ENCODE assay signal across 1 mouse cellular context in the genomic region with DNA sequence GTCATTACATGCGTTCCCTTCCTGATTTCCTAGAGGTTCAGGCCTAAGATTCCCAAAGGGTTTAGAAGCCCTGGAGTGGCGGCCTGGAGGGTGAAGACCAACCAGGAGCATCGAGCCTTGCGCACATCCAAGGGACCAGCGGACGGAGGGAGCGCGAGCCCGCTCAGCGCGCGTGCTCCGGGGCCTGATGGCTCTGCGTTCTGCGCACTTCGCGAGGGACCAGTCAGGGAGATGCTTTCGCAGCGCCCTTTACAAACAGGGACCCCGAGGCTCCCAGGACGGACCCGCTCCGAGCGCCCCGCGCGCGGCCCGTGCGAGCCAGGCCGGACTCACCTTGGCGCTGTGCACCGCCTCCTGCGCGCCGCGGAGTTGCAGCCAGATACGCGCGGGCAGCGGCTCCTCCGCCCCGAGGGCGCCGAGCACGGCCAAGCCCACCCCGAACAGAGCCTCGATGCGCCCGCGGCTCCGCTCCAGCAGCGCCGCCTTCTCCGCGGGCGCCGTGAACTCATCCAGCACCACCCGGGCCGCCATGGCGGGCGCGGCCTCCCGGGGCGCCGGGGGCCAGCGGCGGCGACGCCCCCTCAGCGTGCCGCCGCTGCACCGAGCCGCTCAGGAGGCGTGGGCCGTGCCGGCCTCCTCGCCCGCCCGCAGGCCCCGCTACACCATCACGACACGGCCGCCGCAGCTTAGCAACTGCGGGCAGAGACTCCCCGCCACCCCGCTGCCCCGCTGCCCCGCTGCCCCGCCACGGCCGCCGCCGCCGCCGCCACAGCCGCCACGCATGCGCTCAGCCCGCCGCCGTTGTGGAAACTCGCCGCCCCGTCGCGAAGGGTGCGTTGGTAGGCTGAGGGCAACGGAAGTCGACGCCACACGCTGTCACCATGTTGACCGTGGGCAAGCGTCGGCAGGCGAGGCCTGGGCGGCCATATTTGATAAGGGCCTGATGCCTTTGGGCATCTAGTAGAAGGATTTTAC.
TF ChIP-seq lines count a peak whose summit lies in the region.

A gene (minus strand): TSS at position 770 of the 975 bp plus-strand sequence.

TF ChIP-seq in CH12.LX, 34 proteins besides CTCF, POLR2A, EP300 and RAD21 (continued from another document):
- no peak for TF ChIP-seq IRF4 (IDR thresholded peaks at IDR 0.05; ENCODE audit: low read depth, low read length)
- no peak for TF ChIP-seq JUND (conservative IDR thresholded peaks at IDR 0.05; ENCODE audit: low read depth, low read length)
- TF ChIP-seq MAZ (IDR thresholded peaks at IDR 0.05; ENCODE audit: low read depth, low read length) = no peak
- no peak for TF ChIP-seq MAFK (IDR thresholded peaks at IDR 0.05; ENCODE audit: insufficient replicate concordance, low read length)
- TF ChIP-seq USF1 (IDR thresholded peaks at IDR 0.05; ENCODE audit: low read depth, low read length) = no peak
- no peak for TF ChIP-seq CHD2 (IDR thresholded peaks at IDR 0.05; ENCODE audit: low read length)
- no peak for TF ChIP-seq USF2 (conservative IDR thresholded peaks at IDR 0.05; ENCODE audit: low read depth, low read length)
- TF ChIP-seq UBTF (IDR thresholded peaks at IDR 0.05; ENCODE audit: low read depth, low read length) = no peak; the same call in 1 of the 2 replicates
- peak; percentile 35; the same call in 1 of the 2 replicates for TF ChIP-seq MXI1 (IDR thresholded peaks at IDR 0.05; ENCODE audit: low read depth, low read length)
- peak; percentile 68 for TF ChIP-seq SIN3A (IDR thresholded peaks at IDR 0.05; ENCODE audit: low read length)
- peak; percentile 84; the same call in 1 of the 2 replicates for TF ChIP-seq KAT2A (IDR thresholded peaks at IDR 0.05; ENCODE audit: insufficient replicate concordance, low read length)
- TF ChIP-seq TCF12 (IDR thresholded peaks at IDR 0.05; ENCODE audit: low read depth, low read length) = peak; percentile 67; the same call in 1 of the 2 replicates
- TF ChIP-seq CHD1 (IDR thresholded peaks at IDR 0.05; ENCODE audit: low read depth, low read length) = no peak
- no peak for TF ChIP-seq ETS1 (conservative IDR thresholded peaks at IDR 0.05; ENCODE audit: low read depth, low read length)
- TF ChIP-seq ZNF384 (IDR thresholded peaks at IDR 0.05; ENCODE audit: low read depth, low read length) = no peak
- TF ChIP-seq POLR2AphosphoS2 (IDR thresholded peaks at IDR 0.05; ENCODE audit: low read depth, low read length) = no peak
- no peak; the same call in 1 of the 2 replicates for TF ChIP-seq GABPA (IDR thresholded peaks at IDR 0.05; ENCODE audit: insufficient replicate concordance, low read depth, low read length)
- no peak for TF ChIP-seq SMC3 (IDR thresholded peaks at IDR 0.05; ENCODE audit: low read depth, low read length)
- no peak for TF ChIP-seq ZKSCAN1 (IDR thresholded peaks at IDR 0.05; ENCODE audit: borderline replicate concordance, low read depth, low read length)
- no peak; the same call in 1 of the 2 replicates for TF ChIP-seq BHLHE40 (IDR thresholded peaks at IDR 0.05; ENCODE audit: low read depth, low read length)
TF ChIP-seq in CH12.LX: peak in this region for 10.
